Mouse (Mus musculus) intestine, postnatal 0 days (tissue): ENCODE measurements around the gene Atp6v0b. TPM values are rescaled to one million over a fixed set of nuclear protein-coding genes. Genes with fewer than 3 reads are reported as not detected.

Source experiments
- ATAC-seq: fragments of 200-750 bp; cut with Nextera tagmentation; 2 replicates; pipeline ENCODE4 v1.8.0; 2017; ENCODE audit warnings: mild to moderate bottlenecking, moderate TSS enrichment, moderate library complexity
- H3K27ac ChIP-seq: fragments of 300-500 bp; sonication (generic); 2 replicates; pipeline ENCODE4 v1.5.1; 2014; ENCODE audit warnings: mild to moderate bottlenecking, low read depth, low read length, moderate library complexity
- H3K27me3 ChIP-seq: fragments of 300-500 bp; sonication (generic); replicated peaks from 2 replicates; pipeline ENCODE4 v1.6.1; 2014; ENCODE audit warnings: low read length, mixed read lengths; ENCODE audit not compliant: control insufficient read depth, insufficient read depth
- H3K36me3 ChIP-seq: fragments of 300-500 bp; sonication (generic); 2 replicates; pipeline ENCODE4 v1.6.1; 2014; ENCODE audit warnings: mild to moderate bottlenecking, moderate library complexity; ENCODE audit not compliant: control insufficient read depth, insufficient read depth
- H3K4me1 ChIP-seq: fragments of 300-500 bp; sonication (generic); replicated peaks from 2 replicates; pipeline ENCODE4 v1.6.1; 2014; ENCODE audit warnings: antibody characterized with exemption, low read length, mixed read lengths; ENCODE audit not compliant: control insufficient read depth, insufficient read depth
- H3K4me2 ChIP-seq: fragments of 300-500 bp; sonication (generic); replicated peaks from 2 replicates; pipeline ENCODE4 v1.6.1; 2014; ENCODE audit warnings: low read depth, mild to moderate bottlenecking, moderate library complexity
- H3K4me3 ChIP-seq: fragments of 300-500 bp; sonication (generic); 2 replicates; pipeline ENCODE4 v1.5.1; 2014; ENCODE audit warnings: low read depth, low read length
- H3K9ac ChIP-seq: fragments of 300-500 bp; sonication (generic); 2 replicates; pipeline ENCODE4 v1.6.1; 2014; ENCODE audit warnings: mild to moderate bottlenecking, low read depth, low read length
- H3K9me3 ChIP-seq: fragments of 300-500 bp; sonication (generic); 2 replicates; pipeline ENCODE4 v1.6.1; 2016; ENCODE audit warnings: mixed run types; ENCODE audit not compliant: control insufficient read depth
- CTCF ChIP-seq: sonication (generic); IDR thresholded peaks from 2 replicates; pipeline ENCODE4 v1.5.1; 2016; ENCODE audit warnings: low read depth, mild to moderate bottlenecking, control low read depth, antibody characterized with exemption, moderate library complexity
- whole genome bisulfite sequencing: fragments of 180-500 bp; shearing (Covaris S2); extraction: QIAGEN DNeasy Blood & Tissue Kit; methylation state at CpG from one replicate; pipeline ENCODE4 v1.1.7; 2014; 5-methylcytosine and 5-hydroxymethylcytosine counted together
- polyA plus RNA-seq: library from polyadenylated mRNA; unstranded; fragments of >200 nt; fragmentation: Nextera tagmentation; extraction: Ambion mirVana; gene quantifications from 2 replicates; pipeline ENCODE4 v1.2.1, GENCODE M21; 2015

The Atp6v0b gene
- 441 and 442 TPM in 2 replicates for polyA plus RNA-seq

DNA sequence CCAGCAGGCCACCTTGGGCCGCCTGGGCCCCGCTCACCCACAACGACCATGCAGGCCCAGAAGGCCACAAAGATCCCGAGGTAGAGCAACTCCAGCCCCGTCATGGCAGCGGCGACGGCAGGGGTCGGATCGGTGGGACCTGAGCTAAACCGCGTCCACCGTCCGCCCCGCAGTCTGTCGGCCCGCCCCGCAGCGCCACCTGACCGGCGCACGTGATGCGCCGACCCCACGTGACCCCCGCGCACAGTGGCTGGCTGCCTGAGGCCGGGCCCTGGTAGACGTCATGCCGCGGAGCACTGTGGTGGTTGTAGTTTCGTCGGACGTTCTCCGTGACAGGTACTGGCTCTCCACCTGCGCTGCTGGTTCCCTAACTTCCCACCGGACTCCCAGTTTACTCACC lies at the start of gene Atp6v0b:
Gene Atp6v0b (minus strand): TSS at position 201 of the 400 bp plus-strand sequence.
- peak within 1 kb of the TSS; percentile 98 for H3K4me2 ChIP-seq
- H3K27ac ChIP-seq: peak within 1 kb of the TSS; percentile 68
- 0 out of 2 replicates have a peak, but pooled peaks cover 6% of the 10 kb centered on the region for H3K4me1 ChIP-seq
- no peak for TF ChIP-seq CTCF
- WGBS: under 1% methylated on average over 37 of the region's 37 CpGs
- H3K27me3 ChIP-seq: no peaks in the 10 kb centered on the region
- H3K9ac ChIP-seq: peak within 1 kb of the TSS; percentile 89
- H3K9me3 ChIP-seq: no peaks in the 10 kb centered on the region
- ATAC-seq: peak; percentile 86
- H3K4me3 ChIP-seq: peak within 1 kb of the TSS; percentile 98
- H3K36me3 ChIP-seq: peaks cover 26% of the 10 kb centered on the region

DNA sequence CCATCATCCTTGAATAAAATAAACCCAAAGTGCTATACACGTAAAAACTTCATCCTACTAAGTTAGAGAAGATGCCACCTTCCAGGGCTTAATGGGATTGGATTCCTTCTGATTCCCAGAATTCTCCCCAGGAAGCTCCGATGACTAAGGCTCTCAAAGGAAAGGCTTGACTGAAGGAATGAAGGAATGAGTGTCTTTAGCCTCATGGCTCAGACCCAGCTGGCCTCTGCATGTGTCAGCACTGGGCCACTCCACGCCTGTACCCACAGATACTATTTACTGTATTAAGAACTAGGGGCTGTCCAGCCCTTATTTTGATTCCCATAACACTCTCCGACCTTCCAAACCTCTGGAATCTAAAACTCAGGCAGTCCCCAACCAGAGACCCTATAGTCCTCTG lies 46.9 kb upstream of the Atp6v0b start:
- Histone ChIP-seq H3K9me3 (no peaks in the 10 kb centered on the region), H3K9ac (no peak overlapping the region), H3K27me3 (no peaks in the 10 kb centered on the region), H3K4me2 (no peak overlapping the region), H3K36me3 (peaks cover 22% of the 10 kb centered on the region), H3K27ac (no peak overlapping the region), H3K4me1 (no peaks in the 10 kb centered on the region), H3K4me3 (no peak overlapping the region)
- 87% methylated on average over 4 of the region's 4 CpGs for WGBS
- no peak for TF ChIP-seq CTCF
- no peak for ATAC-seq

DNA sequence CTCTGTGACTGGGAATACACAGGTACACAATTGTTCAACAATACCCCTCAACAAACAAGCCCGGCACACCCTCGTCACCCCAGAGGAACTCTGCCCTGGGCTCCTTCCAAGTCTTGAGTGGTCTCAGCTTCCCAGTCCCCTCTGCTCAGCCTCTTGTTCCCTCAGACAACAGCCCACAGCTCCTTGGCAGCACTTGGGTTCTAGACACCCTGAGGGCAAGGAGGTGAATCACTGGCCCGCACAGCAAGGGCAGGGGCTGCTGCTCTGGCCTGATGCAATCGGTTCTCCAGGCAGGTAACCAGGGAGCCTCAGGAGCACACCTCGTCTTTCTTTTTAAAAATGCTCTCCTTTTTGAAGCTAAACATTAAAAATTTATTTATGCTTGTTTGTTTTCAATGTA lies 46.1 kb upstream of the Atp6v0b start:
- Histone ChIP-seq H3K27ac (no peak overlapping the region), H3K9me3 (no peaks in the 10 kb centered on the region), H3K4me3 (no peak overlapping the region), H3K4me1 (no peaks in the 10 kb centered on the region), H3K27me3 (peaks cover 3% of the 10 kb centered on the region), H3K36me3 (peaks cover 19% of the 10 kb centered on the region), H3K9ac (no peak overlapping the region), H3K4me2 (no peak overlapping the region)
- TF ChIP-seq CTCF: no peak
- 87% methylated on average over 5 of the region's 5 CpGs for WGBS
- ATAC-seq: no peak

DNA sequence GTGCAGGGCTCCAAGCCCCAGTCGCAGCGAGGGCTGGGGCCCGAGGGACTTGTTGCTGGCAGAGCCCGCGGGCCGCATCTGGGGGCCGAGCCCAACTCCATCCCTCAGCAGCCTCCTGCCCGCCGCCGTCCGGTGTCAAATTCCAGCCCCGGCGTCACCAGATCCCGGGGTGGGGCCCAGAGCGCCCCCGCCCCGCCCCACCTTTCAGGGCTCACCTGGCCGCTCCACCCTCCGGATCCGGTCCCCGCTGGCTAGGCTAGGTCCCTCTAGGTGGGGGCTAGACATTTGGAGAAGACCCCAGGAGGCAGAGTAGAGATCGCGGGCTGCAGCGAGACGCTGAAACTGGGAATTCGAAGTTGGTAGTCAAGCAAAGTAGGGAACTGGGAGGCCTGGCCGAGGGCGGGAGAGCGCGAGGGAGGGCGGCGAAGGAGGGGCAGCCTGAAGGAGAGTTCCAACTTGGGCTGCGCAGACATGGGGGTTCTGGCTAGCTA lies 42.3 kb upstream of the Atp6v0b start, which contains the start of gene Artn:
Gene Artn (minus strand): TSS at position 373 of the 491 bp plus-strand sequence.
- Histone ChIP-seq H3K36me3 (peaks cover 14% of the 10 kb centered on the region), H3K4me3 (peak within 1 kb of the TSS; percentile 32), H3K4me1 (no peaks in the 10 kb centered on the region), H3K27ac (no peak within 1 kb of the TSS), H3K9ac (0 out of 2 replicates have a peak within 1 kb of the TSS, but pooled peaks have one; percentile 37), H3K9me3 (no peaks in the 10 kb centered on the region), H3K27me3 (peaks cover 37% of the 10 kb centered on the region), H3K4me2 (peak within 1 kb of the TSS; percentile 81)
- peak; percentile 36; the same call in 1 of the 2 replicates for ATAC-seq
- TF ChIP-seq CTCF: no peak
- under 1% methylated on average over 30 of the region's 33 CpGs for WGBS

DNA sequence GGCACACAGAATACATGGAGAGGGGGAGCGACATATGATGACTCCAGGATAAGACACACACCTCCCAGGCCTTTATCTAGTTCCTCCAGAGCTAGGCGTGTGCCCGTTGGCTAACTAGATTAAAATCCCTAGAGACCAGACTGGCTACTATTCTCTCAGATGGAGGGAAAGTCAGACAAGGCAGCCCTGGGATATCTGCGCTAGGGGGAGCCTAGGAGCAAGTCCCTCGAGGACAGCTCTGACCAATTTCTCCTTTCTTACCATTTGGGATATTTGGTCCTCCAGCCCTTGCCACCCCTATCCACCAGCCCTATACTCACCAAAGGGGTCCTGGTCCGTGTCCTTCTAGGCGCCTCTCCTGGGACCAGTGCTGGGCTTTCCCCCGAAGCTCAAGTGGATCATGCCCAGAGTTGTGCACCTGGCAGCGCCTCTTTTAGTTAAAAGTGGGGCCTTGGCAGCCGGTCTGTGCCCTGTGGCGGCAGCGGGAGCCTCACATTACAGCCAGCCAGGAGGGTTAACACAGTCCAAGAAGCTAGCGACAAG lies 41.6 kb upstream of the Atp6v0b start:
- peak; percentile 12; the same call in 1 of the 2 replicates for ATAC-seq
- Histone ChIP-seq H3K9me3 (no peaks in the 10 kb centered on the region), H3K4me1 (no peaks in the 10 kb centered on the region), H3K4me3 (peak overlapping the region; percentile 32), H3K27ac (no peak overlapping the region), H3K27me3 (peaks cover 37% of the 10 kb centered on the region), H3K9ac (no peak overlapping the region), H3K36me3 (peaks cover 14% of the 10 kb centered on the region), H3K4me2 (peak overlapping the region; percentile 81)
- TF ChIP-seq CTCF: peak; percentile 74
- WGBS: 4% methylated on average over 13 of the region's 13 CpGs

DNA sequence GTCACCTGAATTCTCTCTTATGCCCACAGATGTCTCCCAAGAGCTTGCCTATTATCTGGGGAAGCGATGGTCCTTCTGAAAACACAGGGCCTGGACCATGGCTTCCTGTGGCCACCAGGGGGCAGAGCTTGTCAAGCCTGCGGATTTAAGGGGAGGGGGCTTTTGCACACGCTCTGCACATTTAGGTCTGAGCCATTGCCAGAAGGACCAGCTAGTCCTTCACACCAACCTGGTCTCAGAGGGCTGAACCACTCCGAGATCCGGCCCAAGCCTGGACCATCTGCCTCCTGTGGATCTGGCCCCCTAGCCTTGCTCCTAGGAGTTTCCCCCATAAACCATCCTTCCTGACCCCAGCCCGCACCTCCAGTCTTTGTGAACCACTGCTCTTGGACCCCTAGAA lies 41.1 kb upstream of the Atp6v0b start:
- H3K27ac ChIP-seq: no peak overlapping the region
- ATAC-seq: no peak
- no peaks in the 10 kb centered on the region for H3K9me3 ChIP-seq
- peak; percentile 90 for TF ChIP-seq CTCF
- H3K4me2 ChIP-seq: peak overlapping the region; percentile 81; the same call in 1 of the 2 replicates
- no peaks in the 10 kb centered on the region for H3K4me1 ChIP-seq
- peaks cover 14% of the 10 kb centered on the region for H3K36me3 ChIP-seq
- H3K9ac ChIP-seq: no peak overlapping the region
- peaks cover 37% of the 10 kb centered on the region for H3K27me3 ChIP-seq
- 34% methylated on average over 6 of the region's 6 CpGs for WGBS
- H3K4me3 ChIP-seq: no peak overlapping the region
